Mouse (Mus musculus): ENCODE measurements around the gene Smim8. TPM values are rescaled to one million over a fixed set of nuclear protein-coding genes. Genes with fewer than 3 reads are reported as not detected.

Smim8 gene
- polyA plus RNA-seq, 1 experiment from 2014 or later = 48.8 TPM

Other genes with a start within 250 kb of the Smim8 start
- gene Akirin2, start 227.5 kb downstream of the Smim8 start, polyA plus RNA-seq (2016; fragmentation: Nextera tagmentation; extraction: Ambion mirVana) = 95.9 and 99.2 TPM in 2 replicates
- 105 and 111 TPM in 2 replicates for gene Orc3, start 163.5 kb downstream of the Smim8 start, polyA plus RNA-seq (2016; fragmentation: Nextera tagmentation; extraction: Ambion mirVana)
- gene Rars2, start 163.5 kb downstream of the Smim8 start, polyA plus RNA-seq (2016; fragmentation: Nextera tagmentation; extraction: Ambion mirVana) = 71.3 and 73.5 TPM in 2 replicates
- 50.8 and 57.8 TPM in 2 replicates for gene Slc35a1, start 91.0 kb downstream of the Smim8 start, polyA plus RNA-seq (2016; fragmentation: Nextera tagmentation; extraction: Ambion mirVana)
- 0.47 and 0.50 TPM in 2 replicates for gene Cfap206, start 48.2 kb downstream of the Smim8 start, polyA plus RNA-seq (2016; fragmentation: Nextera tagmentation; extraction: Ambion mirVana)
- not detected in 2 replicates for gene Gm136, start 22.2 kb downstream of the Smim8 start, polyA plus RNA-seq (2016; fragmentation: Nextera tagmentation; extraction: Ambion mirVana)
- gene Zfp292, start 104.5 kb upstream of the Smim8 start, polyA plus RNA-seq (2016; fragmentation: Nextera tagmentation; extraction: Ambion mirVana) = 26.9 and 27.9 TPM in 2 replicates
- 2.0 and 4.7 TPM in 2 replicates for gene Cga, start 115.4 kb upstream of the Smim8 start, polyA plus RNA-seq (2016; fragmentation: Nextera tagmentation; extraction: Ambion mirVana)